Mouse (Mus musculus) testis, postnatal 14 days (tissue): ENCODE measurements around the gene 1110032F04Rik.

Experiments used
- DNase-seq: peaks from one replicate; pipeline ENCODE4 v3.0.0; 2021; ENCODE audit warnings: low spot score

1110032F04Rik gene

GRCm38 (mm10) chr3:68907509-68907908 is 38.1 kb downstream of the 1110032F04Rik start:
- no peak for DNase-seq
